Mouse (Mus musculus): Measurements from ENCODE around the gene Tmc6.

GRCm38 (mm10) chr11:117819095-117819494 lies 37.1 kb upstream of the Tmc6 start:
- TF ChIP-seq CTCF (IDR thresholded peaks at IDR 0.05; ENCODE audit: low read depth, low read length) (no peak), POLR2A (IDR thresholded peaks at IDR 0.05; ENCODE audit: extremely low read depth, insufficient read depth, low read length) (no peak)
